9 mouse cellular contexts compared by ENCODE assay signal in the genomic region with DNA sequence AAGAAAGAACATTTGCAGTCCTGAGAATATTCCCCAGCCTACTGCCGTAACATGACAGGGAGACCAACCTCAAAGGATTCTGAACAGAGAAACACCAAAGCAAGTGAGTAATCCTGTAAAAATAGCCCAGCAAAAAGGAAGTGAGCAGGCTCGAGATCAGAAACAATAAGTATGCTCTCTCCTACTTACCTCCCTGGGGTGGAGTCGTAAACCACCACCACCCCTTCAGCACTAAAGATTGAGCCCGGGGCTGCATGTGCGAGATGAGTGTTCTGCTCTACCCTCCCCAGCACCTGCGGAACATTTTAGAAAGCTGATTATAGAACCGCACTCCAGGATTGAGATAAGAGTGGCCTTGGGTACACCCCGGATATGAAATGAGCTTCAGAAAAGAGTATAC.
DNase-seq lines count a peak whose midpoint lies in the region; ATAC-seq lines count a peak whose summit lies in the region.
"Had no signal": no experiment of that assay in that cellular context is flagged by ENCODE, and none has a peak within 500 bp of the region (broad histone marks: within the 10 kb centered on the region; RNA-seq: fewer than 3 reads in every experiment).

No protein-coding gene starts in this region.

- H3K9me3 ChIP-seq in heart, embryonic 11.5 days (replicated peaks; ENCODE audit: control insufficient read depth, low read length): no peaks in the 10 kb centered on the region

- H3K4me1 ChIP-seq in heart, embryonic 11.5 days (ENCODE audit: control insufficient read depth, insufficient read depth, low read length): peaks cover 30% of the 10 kb centered on the region
- peaks cover 10% of the 10 kb centered on the region; the same call in 1 of the 2 replicates for H3K4me1 ChIP-seq in brown adipose tissue, adult 24 weeks (ENCODE audit: control insufficient read depth, insufficient read depth, insufficient read length, low read length)

- no peak for DNase-seq in heart, postnatal 4 days
- peak; percentile 35 for DNase-seq in 416B (ENCODE audit: low read depth)
- no peak for DNase-seq in ovary, adult 18-20 months (ENCODE audit: low spot score)
- no peak for DNase-seq in urinary bladder, postnatal 14 days (ENCODE audit: low spot score)
- DNase-seq in left cerebral cortex, postnatal 4 days: no peak
- DNase-seq: cerebellum, postnatal 25 days had no signal

- no peaks in the 10 kb centered on the region for H3K27me3 ChIP-seq in heart, embryonic 11.5 days (ENCODE audit: control insufficient read depth, insufficient read depth, low read length)

- no peaks in the 10 kb centered on the region for H3K79me2 ChIP-seq in macrophage (ENCODE audit: inconsistent target)

- no peak overlapping the region for H3K4me3 ChIP-seq in heart, embryonic 11.5 days (ENCODE audit: low read depth, low read length)
- no peak overlapping the region for H3K4me3 ChIP-seq in brown adipose tissue, adult 24 weeks (ENCODE audit: insufficient read depth, low read depth, low read length)
- no peak overlapping the region for H3K4me3 ChIP-seq in macrophage (ENCODE audit: inconsistent target)

- ATAC-seq in heart, embryonic 11.5 days (replicated peaks; ENCODE audit: insufficient number of reproducible peaks, low FRiP score, low TSS enrichment): no peak

- no peak overlapping the region for H3K9ac ChIP-seq in heart, embryonic 11.5 days (ENCODE audit: low read depth, low read length)

- H3K4me2 ChIP-seq in heart, embryonic 11.5 days: no peak overlapping the region

- H3K27ac ChIP-seq in heart, embryonic 11.5 days (ENCODE audit: low read depth, low read length): peak overlapping the region; percentile 73
- peak overlapping the region; percentile 68 for H3K27ac ChIP-seq in brown adipose tissue, adult 24 weeks (replicated peaks; ENCODE audit: low read depth, low read length)
- peak overlapping the region; percentile 99 for H3K27ac ChIP-seq in macrophage

- intact Hi-C loops in left cerebral cortex, postnatal 4 days (cut with DNase I): no loop called here

- peaks cover 12% of the 10 kb centered on the region; the same call in 1 of the 2 replicates for H3K36me3 ChIP-seq in heart, embryonic 11.5 days (ENCODE audit: control insufficient read depth, insufficient read depth, low read length)
- H3K36me3 ChIP-seq in macrophage (ENCODE audit: inconsistent target): 0 out of 2 replicates have a peak, but pooled peaks cover 3% of the 10 kb centered on the region

- WGBS in heart, embryonic 11.5 days (ENCODE audit: insufficient replicate concordance): 56% methylated on average over 8 of the region's 8 CpGs
- WGBS in macrophage (ENCODE audit: missing documents): 18% methylated on average over 8 of the region's 8 CpGs
